Mouse (Mus musculus) limb, embryonic 14.5 days (tissue): ENCODE data around the gene Gck. TPM values are rescaled to one million over a fixed set of nuclear protein-coding genes. Genes with fewer than 3 reads are reported as not detected.

Experiments used
- ATAC-seq: fragments of 200-750 bp; cut with Nextera tagmentation; 2 replicates; pipeline ENCODE4 v1.8.0; 2017; ENCODE audit warnings: low read depth, moderate number of reproducible peaks, moderate TSS enrichment; ENCODE audit not compliant: low FRiP score
- DNase-seq: peaks from one replicate; pipeline ENCODE4 v3.0.0-alpha.2; 2015; ENCODE audit warnings: low spot score
- H3K27ac ChIP-seq: fragments of 300-500 bp; sonication (generic); replicated peaks from 2 replicates; pipeline ENCODE4 v1.5.1; 2014; ENCODE audit warnings: low read depth, mild to moderate bottlenecking, low read length, moderate library complexity, mixed read lengths
- H3K27me3 ChIP-seq: fragments of 300-500 bp; sonication (generic); 2 replicates; pipeline ENCODE4 v1.6.1; 2014; ENCODE audit warnings: low read length, mixed read lengths; ENCODE audit not compliant: control insufficient read depth, insufficient read depth
- H3K36me3 ChIP-seq: fragments of 300-500 bp; sonication (generic); 2 replicates; pipeline ENCODE4 v1.6.1; 2014; ENCODE audit warnings: mild to moderate bottlenecking, low read length, moderate library complexity, mixed read lengths; ENCODE audit not compliant: control insufficient read depth, insufficient read depth
- H3K4me1 ChIP-seq: fragments of 300-500 bp; sonication (generic); 2 replicates; pipeline ENCODE4 v1.6.1; 2014; ENCODE audit warnings: antibody characterized with exemption, low read length, mixed read lengths; ENCODE audit not compliant: control insufficient read depth, insufficient read depth
- H3K4me2 ChIP-seq: fragments of 300-500 bp; sonication (generic); replicated peaks from 2 replicates; pipeline ENCODE4 v1.6.1; 2014; ENCODE audit warnings: low read depth, mild to moderate bottlenecking, low read length, moderate library complexity; ENCODE audit not compliant: severe bottlenecking
- H3K4me3 ChIP-seq: fragments of 300-500 bp; sonication (generic); replicated peaks from 2 replicates; pipeline ENCODE4 v1.5.1; 2014; ENCODE audit warnings: low read length
- H3K9ac ChIP-seq: fragments of 300-500 bp; sonication (generic); 2 replicates; pipeline ENCODE4 v1.6.1; 2014; ENCODE audit warnings: mild to moderate bottlenecking, low read depth, low read length, moderate library complexity; ENCODE audit not compliant: severe bottlenecking
- H3K9me3 ChIP-seq: fragments of 300-500 bp; sonication (generic); 2 replicates; pipeline ENCODE4 v1.6.1; 2016; ENCODE audit warnings: low read length; ENCODE audit not compliant: control insufficient read depth
- POLR2A ChIP-seq: fragments of 200-500 bp; IDR thresholded peaks from 2 replicates; pipeline ENCODE4 v1.8.0; 2012; ENCODE audit warnings: inconsistent platforms, mild to moderate bottlenecking, moderate library complexity, borderline replicate concordance; ENCODE audit not compliant: insufficient read depth, insufficient read length; ENCODE audit errors: extremely low read depth
- WGBS: fragments of 180-500 bp; shearing (Covaris S2); extraction: QIAGEN DNeasy Blood & Tissue Kit; methylation state at CpG from one replicate; pipeline ENCODE4 v1.1.7; 2014; 5-methylcytosine and 5-hydroxymethylcytosine counted together
- polyA plus RNA-seq, 2 experiments: library from polyadenylated mRNA; depleted of rRNA in 1 of 2; stranded (reverse) in 1 of 2; unstranded in 1 of 2; fragments of >200 nt; fragmentation: Nextera tagmentation in 1 of 2; extraction: Ambion mirVana in 1 of 2; gene quantifications; 2 replicates each; pipeline versions ENCODE4 v1.2.1 to v1.2.3; 2012 to 2014

The Gck gene
- polyA plus RNA-seq, 2 experiments, result 0.74 to 0.83 TPM

- ATAC-seq, result peak; percentile 70
Measured at GRCm38 (mm10) chr11:5855902-5856301, 94.0 kb downstream of the Gck start.

GRCm38 (mm10) chr11:5855481-5855880 lies 94.4 kb downstream of the Gck start:
- no peaks in the 10 kb centered on the region for H3K9me3 ChIP-seq
- no peak for TF ChIP-seq POLR2A
- no peak for DNase-seq
- no peak overlapping the region for H3K4me2 ChIP-seq
- no peaks in the 10 kb centered on the region for H3K27me3 ChIP-seq
- 0 out of 2 replicates have a peak overlapping the region, but pooled peaks have one; percentile 25 for H3K9ac ChIP-seq
- peak overlapping the region; percentile 70 for H3K27ac ChIP-seq
- peak; percentile 36 for ATAC-seq
- no peak overlapping the region for H3K4me3 ChIP-seq
- peaks cover 17% of the 10 kb centered on the region; the same call in 1 of the 2 replicates for H3K4me1 ChIP-seq
- no peaks in the 10 kb centered on the region for H3K36me3 ChIP-seq

More at GRCm38 (mm10) chr11:5855902-5856301, 94.0 kb downstream of the Gck start:
- Histone ChIP-seq H3K27ac (peak overlapping the region; percentile 70), H3K4me1 (peaks cover 17% of the 10 kb centered on the region; the same call in 1 of the 2 replicates), H3K4me3 (no peak overlapping the region), H3K9ac (peak overlapping the region; percentile 25; the same call in 1 of the 2 replicates), H3K9me3 (no peaks in the 10 kb centered on the region), H3K27me3 (no peaks in the 10 kb centered on the region), H3K4me2 (no peak overlapping the region), H3K36me3 (no peaks in the 10 kb centered on the region)
- TF ChIP-seq POLR2A, result no peak
- DNase-seq, result peak; percentile 72
- 29% methylated on average over 7 of the region's 7 CpGs for WGBS

DNA sequence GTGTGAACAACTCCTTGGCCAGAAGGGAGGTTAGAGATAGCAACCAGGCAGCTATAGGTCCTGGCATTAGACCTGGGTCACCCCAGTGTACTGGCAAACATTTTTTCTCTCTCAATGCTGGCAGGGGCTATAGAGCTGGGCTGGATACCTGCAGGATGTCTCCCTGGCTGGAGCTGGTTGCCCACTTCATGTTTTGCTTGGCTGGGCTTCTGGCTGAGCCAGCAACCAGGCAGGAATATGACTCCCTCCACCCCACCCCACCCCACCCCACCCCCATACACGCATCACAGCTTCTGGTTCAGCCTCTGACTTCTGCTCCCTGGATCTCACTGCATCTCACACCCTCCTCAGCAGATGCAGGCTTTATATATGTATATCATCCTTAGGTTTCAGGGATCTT lies 97.6 kb downstream of the Gck start:
- no peaks in the 10 kb centered on the region for H3K36me3 ChIP-seq
- peaks cover 29% of the 10 kb centered on the region for H3K4me1 ChIP-seq
- DNase-seq (no peak), ATAC-seq (no peak)
- H3K4me3 ChIP-seq, result no peak overlapping the region
- H3K4me2 ChIP-seq, result no peak overlapping the region
- no peaks in the 10 kb centered on the region for H3K9me3 ChIP-seq
- WGBS, result 11% methylated on average over 1 of the region's 1 CpGs
- no peaks in the 10 kb centered on the region for H3K27me3 ChIP-seq
- H3K27ac ChIP-seq, result no peak overlapping the region
- H3K9ac ChIP-seq, result no peak overlapping the region
- no peak for TF ChIP-seq POLR2A

GRCm38 (mm10) chr11:5851021-5851736 lies 98.7 kb downstream of the Gck start:
- no peak overlapping the region for H3K9ac ChIP-seq
- H3K4me1 ChIP-seq, result peaks cover 23% of the 10 kb centered on the region
- TF ChIP-seq POLR2A, result no peak
- ATAC-seq (no peak), DNase-seq (no peak)
- no peaks in the 10 kb centered on the region for H3K9me3 ChIP-seq
- H3K27me3 ChIP-seq, result no peaks in the 10 kb centered on the region
- no peaks in the 10 kb centered on the region for H3K36me3 ChIP-seq
- 64% methylated on average over 4 of the region's 4 CpGs for WGBS
- H3K4me3 ChIP-seq, result no peak overlapping the region
- no peak overlapping the region for H3K4me2 ChIP-seq
- 0 out of 2 replicates have a peak overlapping the region, but pooled peaks have one; percentile 1 for H3K27ac ChIP-seq

Other genes with a start within 250 kb of the Gck start
- gene Mrps24, start 234.4 kb downstream of the Gck start, polyA plus RNA-seq (2012; rRNA removed), result 124 and 135 TPM in 2 replicates
- gene Mrps24, start 234.4 kb downstream of the Gck start, polyA plus RNA-seq (2014; fragmentation: Nextera tagmentation; extraction: Ambion mirVana), result 197 and 219 TPM in 2 replicates
- 17.1 and 21.5 TPM in 2 replicates for gene Urgcp, start 187.7 kb downstream of the Gck start, polyA plus RNA-seq (2012; rRNA removed)
- gene Urgcp, start 187.7 kb downstream of the Gck start, polyA plus RNA-seq (2014; fragmentation: Nextera tagmentation; extraction: Ambion mirVana), result 21.7 and 23.4 TPM in 2 replicates
- gene Dbnl, start 161.6 kb downstream of the Gck start, polyA plus RNA-seq (2012; rRNA removed), result 85.4 and 89.9 TPM in 2 replicates
- 107 and 119 TPM in 2 replicates for gene Dbnl, start 161.6 kb downstream of the Gck start, polyA plus RNA-seq (2014; fragmentation: Nextera tagmentation; extraction: Ambion mirVana)
- 46.8 and 55.3 TPM in 2 replicates for gene Pgam2, start 146.3 kb downstream of the Gck start, polyA plus RNA-seq (2012; rRNA removed)
- gene Pgam2, start 146.3 kb downstream of the Gck start, polyA plus RNA-seq (2014; fragmentation: Nextera tagmentation; extraction: Ambion mirVana), result 64.4 and 88.3 TPM in 2 replicates
- 29.5 and 40.8 TPM in 2 replicates for gene Polm, start 112.1 kb downstream of the Gck start, polyA plus RNA-seq (2012; rRNA removed)
- gene Polm, start 112.1 kb downstream of the Gck start, polyA plus RNA-seq (2014; fragmentation: Nextera tagmentation; extraction: Ambion mirVana), result 10.6 and 11.1 TPM in 2 replicates
- 60.6 and 70.9 TPM in 2 replicates for gene Aebp1, start 88.1 kb downstream of the Gck start, polyA plus RNA-seq (2012; rRNA removed)
- gene Aebp1, start 88.1 kb downstream of the Gck start, polyA plus RNA-seq (2014; fragmentation: Nextera tagmentation; extraction: Ambion mirVana), result 51.7 and 53.7 TPM in 2 replicates
- gene Pold2, start 71.8 kb downstream of the Gck start, polyA plus RNA-seq (2012; rRNA removed), result 158 and 206 TPM in 2 replicates
- 95.7 and 95.8 TPM in 2 replicates for gene Pold2, start 71.8 kb downstream of the Gck start, polyA plus RNA-seq (2014; fragmentation: Nextera tagmentation; extraction: Ambion mirVana)
- 0.19 and 0.36 TPM in 2 replicates for gene Myl7, start 51.3 kb downstream of the Gck start, polyA plus RNA-seq (2012; rRNA removed)
- gene Myl7, start 51.3 kb downstream of the Gck start, polyA plus RNA-seq (2014; fragmentation: Nextera tagmentation; extraction: Ambion mirVana), result 0.92 and 1.00 TPM in 2 replicates
- 79.0 and 81.0 TPM in 2 replicates for gene Ykt6, start 5.6 kb upstream of the Gck start, polyA plus RNA-seq (2012; rRNA removed)
- 33.2 and 34.8 TPM in 2 replicates for gene Ykt6, start 5.6 kb upstream of the Gck start, polyA plus RNA-seq (2014; fragmentation: Nextera tagmentation; extraction: Ambion mirVana)
- gene Camk2b, start 116.3 kb upstream of the Gck start, polyA plus RNA-seq (2012; rRNA removed), result 3.1 and 3.5 TPM in 2 replicates
- gene Camk2b, start 116.3 kb upstream of the Gck start, polyA plus RNA-seq (2014; fragmentation: Nextera tagmentation; extraction: Ambion mirVana), result 1.5 TPM in 2 replicates
- 0.23 and 0.30 TPM in 2 replicates for gene A730071L15Rik, start 249.9 kb upstream of the Gck start, polyA plus RNA-seq (2012; rRNA removed)
- gene A730071L15Rik, start 249.9 kb upstream of the Gck start, polyA plus RNA-seq (2014; fragmentation: Nextera tagmentation; extraction: Ambion mirVana), result 0.48 and 0.76 TPM in 2 replicates